Mouse (Mus musculus): ENCODE measurements around the gene Rims4.

GRCm38 (mm10) chr2:163858254-163858947 is 60.1 kb downstream of the Rims4 start:
- TF ChIP-seq CTCF (IDR thresholded peaks at IDR 0.05; ENCODE audit: borderline replicate concordance, insufficient read depth, low read length) (peak; percentile 30; the same call in 1 of the 2 replicates), POLR2A (IDR thresholded peaks at IDR 0.05; ENCODE audit: low read depth, low read length) (no peak)

All from embryonic fibroblast, embryonic 13.5 days (primary cell).